Mouse (Mus musculus): ENCODE measurements at regions not wholly inside any gene's neighbourhood (a gene's known extent, or its start where the extent isn't known, plus 50 kb on each side); places are given as distances from the start of the nearest gene placed in this dataset.

- no peak for DNase-seq
These were observed 208.9 kb upstream of the Klf14 start for GRCm38 (mm10) chr6:31167732-31168131.

- DNase-seq: no peak
These were observed 209.9 kb upstream of the Klf14 start for GRCm38 (mm10) chr6:31168730-31169129.

- DNase-seq: no peak
These were observed 210.5 kb upstream of the Klf14 start for GRCm38 (mm10) chr6:31169343-31169742.

- no peak for DNase-seq
These were observed 211.2 kb upstream of the Klf14 start for GRCm38 (mm10) chr6:31169868-31170600.

- no peak for DNase-seq
These were observed 213.1 kb upstream of the Klf14 start for GRCm38 (mm10) chr6:31171831-31172569.

- no peak for DNase-seq
These were observed 216.9 kb upstream of the Klf14 start for GRCm38 (mm10) chr6:31175769-31176168.

GRCm38 (mm10) chr6:31176368-31176767 is 217.5 kb upstream of the Klf14 start:
- no peak for DNase-seq

- DNase-seq: no peak
These were observed 218.0 kb upstream of the Klf14 start for GRCm38 (mm10) chr6:31176831-31177230.

- DNase-seq: no peak
These were observed 219.5 kb upstream of the Klf14 start for GRCm38 (mm10) chr6:31178201-31178880.

GRCm38 (mm10) chr6:31182284-31182683 is 216.3 kb upstream of the Mkln1 start:
- DNase-seq: no peak

- DNase-seq: no peak
These were observed 215.4 kb upstream of the Mkln1 start for GRCm38 (mm10) chr6:31183127-31183526.

- peak; percentile 42 to 55 for DNase-seq
These were observed 214.0 kb upstream of the Mkln1 start for GRCm38 (mm10) chr6:31184554-31184953.

GRCm38 (mm10) chr6:31185151-31185550 is 213.4 kb upstream of the Mkln1 start:
- DNase-seq: no peak

GRCm38 (mm10) chr6:31188066-31188465 is 210.5 kb upstream of the Mkln1 start:
- no peak for DNase-seq

GRCm38 (mm10) chr6:31189060-31189459 is 209.5 kb upstream of the Mkln1 start:
- DNase-seq: no peak

- no peak for DNase-seq
These were observed 208.5 kb upstream of the Mkln1 start for GRCm38 (mm10) chr6:31190070-31190469.

- DNase-seq: no peak
These were observed 207.7 kb upstream of the Mkln1 start for GRCm38 (mm10) chr6:31190628-31191373.

- no peak for DNase-seq
These were observed 207.0 kb upstream of the Mkln1 start for GRCm38 (mm10) chr6:31191577-31191976.

GRCm38 (mm10) chr6:31192197-31192596 is 206.3 kb upstream of the Mkln1 start:
- no peak for DNase-seq

- DNase-seq: no peak
These were observed 205.3 kb upstream of the Mkln1 start for GRCm38 (mm10) chr6:31193202-31193601.

GRCm38 (mm10) chr6:31197631-31198338 is 200.8 kb upstream of the Mkln1 start:
- DNase-seq: no peak

- no peak for DNase-seq
These were observed 200.2 kb upstream of the Mkln1 start for GRCm38 (mm10) chr6:31198340-31198739.

Data from kidney, adult 8-10 months (tissue).